Mouse (Mus musculus): Measurements from ENCODE around the gene Gps2.

- no peak for TF ChIP-seq CTCF (IDR thresholded peaks at IDR 0.05; ENCODE audit: low read depth)
- no peak for TF ChIP-seq EP300 (IDR thresholded peaks at IDR 0.05; ENCODE audit: low read depth)
Observed at GRCm38 (mm10) chr11:69877878-69878277, 35.8 kb upstream of the Gps2 start, which contains the start of gene Tmem95.
